Mouse (Mus musculus): ENCODE results near the gene Ttc41. TPM values are rescaled to one million over a fixed set of nuclear protein-coding genes. Genes with fewer than 3 reads are reported as not detected.

Ttc41 gene
- polyA plus RNA-seq, 1 experiment from 2014 or later, result 2.0 TPM

GRCm38 (mm10) chr10:86744306-86744705, 38.7 kb downstream of the Ttc41 start:
- H3K27me3 ChIP-seq, result no peaks in the 10 kb centered on the region
- TF ChIP-seq CTCF (IDR thresholded peaks at IDR 0.05), result no peak
- DNase-seq (ENCODE audit: low read depth, low spot score) (no peak), ATAC-seq (no peak)
- ChIA-PET CTCF (interaction anchor here (2.1 kb wide), 1 partner anchor 13 kb away, joined by 6 read pairs; no protein-coding TSS in a partner anchor), POLR2A (no interaction called here)
- in situ Hi-C loops (cut with MboI; ENCODE audit: low pct_unique_long_range_greater_than_20kb), result no loop called here

- no peak for TF ChIP-seq CTCF (IDR thresholded peaks at IDR 0.05)
- no peak for ATAC-seq
- POLR2A ChIA-PET, result no interaction called here
- CTCF ChIA-PET, result no interaction called here
- H3K27me3 ChIP-seq, result no peaks in the 10 kb centered on the region
- DNase-seq (ENCODE audit: low read depth, low spot score), result no peak
- in situ Hi-C loops (cut with MboI; ENCODE audit: low pct_unique_long_range_greater_than_20kb), result no loop called here
Observed at GRCm38 (mm10) chr10:86755816-86756502, 50.3 kb downstream of the Ttc41 start.

GRCm38 (mm10) chr10:86757724-86758123, 52.1 kb downstream of the Ttc41 start:
- no peak for TF ChIP-seq CTCF (IDR thresholded peaks at IDR 0.05)
- CTCF ChIA-PET, result no interaction called here
- DNase-seq (ENCODE audit: low read depth, low spot score) (no peak), ATAC-seq (no peak)
- in situ Hi-C loops (cut with MboI; ENCODE audit: low pct_unique_long_range_greater_than_20kb), result no loop called here
- POLR2A ChIA-PET, result no interaction called here
- H3K27me3 ChIP-seq, result no peaks in the 10 kb centered on the region

- ATAC-seq (no peak), DNase-seq (ENCODE audit: low read depth, low spot score) (no peak)
- in situ Hi-C loops (cut with MboI; ENCODE audit: low pct_unique_long_range_greater_than_20kb), result no loop called here
- no peaks in the 10 kb centered on the region for H3K27me3 ChIP-seq
- TF ChIP-seq CTCF (IDR thresholded peaks at IDR 0.05), result no peak
- ChIA-PET CTCF (no interaction called here), POLR2A (no interaction called here)
Observed at GRCm38 (mm10) chr10:86758211-86758610, 52.6 kb downstream of the Ttc41 start.

- CTCF ChIA-PET, result no interaction called here
- POLR2A ChIA-PET, result no interaction called here
- in situ Hi-C loops (cut with MboI; ENCODE audit: low pct_unique_long_range_greater_than_20kb), result no loop called here
- DNase-seq (ENCODE audit: low read depth, low spot score), result no peak
- peak; percentile 53 for ATAC-seq
- no peak for TF ChIP-seq CTCF (IDR thresholded peaks at IDR 0.05)
- H3K27me3 ChIP-seq, result no peaks in the 10 kb centered on the region
Observed at GRCm38 (mm10) chr10:86761236-86761635, 55.6 kb downstream of the Ttc41 start.

GRCm38 (mm10) chr10:86761722-86762383, 56.2 kb downstream of the Ttc41 start:
- in situ Hi-C loops (cut with MboI; ENCODE audit: low pct_unique_long_range_greater_than_20kb), result no loop called here
- no peaks in the 10 kb centered on the region for H3K27me3 ChIP-seq
- no peak for TF ChIP-seq CTCF (IDR thresholded peaks at IDR 0.05)
- POLR2A ChIA-PET, result no interaction called here
- DNase-seq (ENCODE audit: low read depth, low spot score) (no peak), ATAC-seq (no peak)
- CTCF ChIA-PET, result no interaction called here

GRCm38 (mm10) chr10:86762384-86762730, 56.7 kb downstream of the Ttc41 start:
- CTCF ChIA-PET, result interaction anchor here (0.9 kb wide), 1 partner anchor 9 kb away, joined by 4 read pairs; no protein-coding TSS in a partner anchor
- POLR2A ChIA-PET, result no interaction called here
- in situ Hi-C loops (cut with MboI; ENCODE audit: low pct_unique_long_range_greater_than_20kb), result no loop called here
- no peak for TF ChIP-seq CTCF (IDR thresholded peaks at IDR 0.05)
- no peak for DNase-seq (ENCODE audit: low read depth, low spot score)
- H3K27me3 ChIP-seq, result no peaks in the 10 kb centered on the region
- ATAC-seq, result no peak

GRCm38 (mm10) chr10:86763672-86764071, 58.1 kb downstream of the Ttc41 start, which contains the start of gene Gm49358:
Gene Gm49358, plus strand, starts transcription at chr10:86763972.
- no peak for ATAC-seq
- H3K27me3 ChIP-seq, result no peaks in the 10 kb centered on the region
- in situ Hi-C loops (cut with MboI; ENCODE audit: low pct_unique_long_range_greater_than_20kb), result no loop called here
- ChIA-PET POLR2A (interaction anchor here (0.7 kb wide), 1 partner anchor 22 kb away, joined by 3 read pairs; no protein-coding TSS in a partner anchor), CTCF (no interaction called here)
- DNase-seq (ENCODE audit: low read depth, low spot score), result no peak
- no peak for TF ChIP-seq CTCF (IDR thresholded peaks at IDR 0.05)

GRCm38 (mm10) chr10:86765344-86765966, 59.8 kb downstream of the Ttc41 start:
- no peak for DNase-seq (ENCODE audit: low read depth, low spot score)
- no peak for TF ChIP-seq CTCF (IDR thresholded peaks at IDR 0.05)
- POLR2A ChIA-PET, result no interaction called here
- in situ Hi-C loops (cut with MboI; ENCODE audit: low pct_unique_long_range_greater_than_20kb), result no loop called here
- ATAC-seq, result no peak
- CTCF ChIA-PET, result no interaction called here
- H3K27me3 ChIP-seq, result no peaks in the 10 kb centered on the region

- in situ Hi-C loops (cut with MboI; ENCODE audit: low pct_unique_long_range_greater_than_20kb), result no loop called here
- DNase-seq (ENCODE audit: low read depth, low spot score) (no peak), ATAC-seq (no peak)
- no peak for TF ChIP-seq CTCF (IDR thresholded peaks at IDR 0.05)
- ChIA-PET CTCF (interaction anchor here (1.2 kb wide), 1 partner anchor 60 kb away, joined by 3 read pairs; no protein-coding TSS in a partner anchor), POLR2A (no interaction called here)
- H3K27me3 ChIP-seq, result no peaks in the 10 kb centered on the region
Observed at GRCm38 (mm10) chr10:86769216-86769615, 63.6 kb downstream of the Ttc41 start.

- POLR2A ChIA-PET, result no interaction called here
- ATAC-seq (no peak), DNase-seq (ENCODE audit: low read depth, low spot score) (no peak)
- H3K27me3 ChIP-seq, result no peaks in the 10 kb centered on the region
- no peak for TF ChIP-seq CTCF (IDR thresholded peaks at IDR 0.05)
- in situ Hi-C loops (cut with MboI; ENCODE audit: low pct_unique_long_range_greater_than_20kb), result no loop called here
- CTCF ChIA-PET, result interaction anchor here (1.2 kb wide), 1 partner anchor 59 kb away, joined by 3 read pairs; no protein-coding TSS in a partner anchor
Observed at GRCm38 (mm10) chr10:86769797-86770196, 64.2 kb downstream of the Ttc41 start.
